Mouse (Mus musculus): ENCODE data around the gene Parp8.

Parp8 gene

DNA sequence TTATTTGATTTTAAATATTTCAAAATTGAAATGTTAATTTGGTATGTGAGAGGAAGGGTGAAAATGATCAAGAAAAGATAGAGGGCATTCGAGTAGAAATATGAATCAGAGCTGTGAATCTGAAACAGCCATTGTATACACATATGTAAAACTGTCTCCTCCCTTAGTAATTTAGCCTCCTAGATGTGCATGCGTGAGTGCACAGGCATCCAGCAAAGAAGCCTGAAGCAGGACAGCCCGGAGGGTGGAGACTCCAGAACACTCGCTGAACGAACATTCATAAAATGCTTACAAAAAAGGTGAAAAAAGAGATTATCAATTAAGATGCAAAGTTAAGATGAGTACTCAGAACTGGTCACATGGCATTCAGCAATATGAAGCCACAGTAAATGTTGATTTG is 121.9 kb downstream of the Parp8 start:
- no peak for DNase-seq (ENCODE audit: low read depth, low spot score)
- Histone ChIP-seq H3K27me3 (ENCODE audit: control insufficient read depth, insufficient read depth, low read length, poor library complexity, severe bottlenecking) (no peaks in the 10 kb centered on the region), H3K36me3 (ENCODE audit: control insufficient read depth, insufficient read depth, low read length, poor library complexity, severe bottlenecking) (no peaks in the 10 kb centered on the region)

DNA sequence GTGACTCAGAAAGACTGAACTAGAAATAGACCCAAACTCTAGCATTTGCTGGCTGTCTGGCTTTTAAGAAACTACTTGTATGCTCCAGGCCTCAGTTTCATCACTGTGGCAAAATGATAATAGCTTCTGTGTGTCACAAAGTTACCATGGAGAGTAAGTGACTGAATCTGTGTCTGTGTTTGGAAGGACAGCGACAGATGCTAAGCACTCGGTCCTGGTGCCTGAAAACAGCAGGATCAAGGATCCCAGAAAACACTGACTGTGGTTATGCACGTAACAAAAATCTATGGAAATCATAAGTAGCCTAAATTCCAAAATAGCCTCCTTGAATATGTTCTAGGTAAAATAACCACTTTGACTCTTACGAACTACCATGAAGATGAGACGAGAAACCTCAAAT is 126.9 kb downstream of the Parp8 start:
- 0 out of 2 replicates have a peak, but pooled peaks cover 2% of the 10 kb centered on the region for H3K36me3 ChIP-seq (ENCODE audit: control insufficient read depth, insufficient read depth, low read length, poor library complexity, severe bottlenecking)
- H3K27me3 ChIP-seq (ENCODE audit: control insufficient read depth, insufficient read depth, low read length, poor library complexity, severe bottlenecking): no peaks in the 10 kb centered on the region
- no peak for DNase-seq (ENCODE audit: low read depth, low spot score)

DNA sequence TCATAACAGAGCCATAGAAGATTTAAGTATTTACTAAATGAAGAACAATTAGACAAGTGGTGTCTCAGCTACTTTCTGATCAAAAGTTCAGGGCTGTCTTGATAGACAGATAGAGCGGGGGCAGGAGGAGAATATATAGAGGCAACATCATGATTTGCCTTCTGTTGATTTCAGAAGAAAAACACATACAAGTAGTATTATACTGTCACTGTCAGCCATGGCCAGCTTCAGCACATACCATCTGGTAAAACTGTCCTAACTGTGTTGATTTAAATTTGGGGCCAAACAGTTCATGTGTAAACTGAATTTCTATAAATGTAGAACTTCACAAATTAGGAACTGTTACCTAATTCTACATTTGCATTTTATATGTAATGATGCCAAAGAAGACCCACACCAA is 127.6 kb downstream of the Parp8 start:
- H3K36me3 ChIP-seq (ENCODE audit: control insufficient read depth, insufficient read depth, low read length, poor library complexity, severe bottlenecking): 0 out of 2 replicates have a peak, but pooled peaks cover 2% of the 10 kb centered on the region
- H3K27me3 ChIP-seq (ENCODE audit: control insufficient read depth, insufficient read depth, low read length, poor library complexity, severe bottlenecking): no peaks in the 10 kb centered on the region
- no peak for DNase-seq (ENCODE audit: low read depth, low spot score)

DNA sequence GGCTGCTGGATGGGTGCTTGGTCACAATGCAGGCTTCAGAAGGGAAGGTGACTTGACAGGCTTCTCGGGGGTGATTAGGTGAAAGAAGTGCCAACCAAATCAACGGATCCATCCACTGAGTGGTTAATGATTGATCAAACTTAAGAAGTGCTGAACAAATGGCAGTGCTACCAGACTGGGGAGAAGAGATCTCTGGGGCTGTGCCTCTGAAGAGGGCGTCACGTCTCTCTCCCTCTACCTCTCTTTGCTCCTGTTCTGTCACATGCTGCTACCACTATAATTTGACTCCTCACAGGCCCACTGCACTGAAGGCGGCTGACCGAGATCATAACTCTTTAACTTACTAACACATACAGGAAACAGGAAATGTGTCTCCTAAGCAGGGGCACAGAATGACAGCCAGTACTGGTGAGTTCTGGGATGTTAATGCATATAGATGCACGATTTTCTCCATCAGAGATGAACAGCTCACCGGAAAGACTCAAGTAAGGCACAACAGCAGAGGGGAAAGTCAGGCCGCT is 140.9 kb downstream of the Parp8 start:
- H3K36me3 ChIP-seq (ENCODE audit: control insufficient read depth, insufficient read depth, low read length, poor library complexity, severe bottlenecking): peaks cover 4% of the 10 kb centered on the region; the same call in 1 of the 2 replicates
- no peaks in the 10 kb centered on the region for H3K27me3 ChIP-seq (ENCODE audit: control insufficient read depth, insufficient read depth, low read length, poor library complexity, severe bottlenecking)
- no peak for DNase-seq (ENCODE audit: low read depth, low spot score)

DNA sequence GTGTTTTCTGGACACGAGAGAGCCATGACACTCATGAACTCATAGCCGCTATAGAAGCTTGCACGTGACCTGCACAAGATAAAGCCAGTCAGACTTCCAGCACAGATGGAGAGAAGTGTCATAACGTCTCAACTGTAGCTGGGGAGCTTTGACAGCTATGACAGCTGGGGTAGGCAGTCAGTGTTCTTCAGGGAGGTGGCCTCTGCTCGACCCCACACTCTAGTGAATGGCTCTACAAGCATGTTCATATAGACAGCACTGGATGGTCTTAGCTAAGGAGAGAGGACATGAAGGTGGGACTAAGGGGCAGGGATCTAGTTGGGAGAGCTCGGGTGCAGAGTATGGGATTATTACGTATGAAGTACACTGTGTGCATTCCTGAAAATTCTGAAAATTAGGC is 143.1 kb downstream of the Parp8 start:
- no peaks in the 10 kb centered on the region for H3K27me3 ChIP-seq (ENCODE audit: control insufficient read depth, insufficient read depth, low read length, poor library complexity, severe bottlenecking)
- H3K36me3 ChIP-seq (ENCODE audit: control insufficient read depth, insufficient read depth, low read length, poor library complexity, severe bottlenecking): peaks cover 4% of the 10 kb centered on the region; the same call in 1 of the 2 replicates
- no peak for DNase-seq (ENCODE audit: low read depth, low spot score)

DNA sequence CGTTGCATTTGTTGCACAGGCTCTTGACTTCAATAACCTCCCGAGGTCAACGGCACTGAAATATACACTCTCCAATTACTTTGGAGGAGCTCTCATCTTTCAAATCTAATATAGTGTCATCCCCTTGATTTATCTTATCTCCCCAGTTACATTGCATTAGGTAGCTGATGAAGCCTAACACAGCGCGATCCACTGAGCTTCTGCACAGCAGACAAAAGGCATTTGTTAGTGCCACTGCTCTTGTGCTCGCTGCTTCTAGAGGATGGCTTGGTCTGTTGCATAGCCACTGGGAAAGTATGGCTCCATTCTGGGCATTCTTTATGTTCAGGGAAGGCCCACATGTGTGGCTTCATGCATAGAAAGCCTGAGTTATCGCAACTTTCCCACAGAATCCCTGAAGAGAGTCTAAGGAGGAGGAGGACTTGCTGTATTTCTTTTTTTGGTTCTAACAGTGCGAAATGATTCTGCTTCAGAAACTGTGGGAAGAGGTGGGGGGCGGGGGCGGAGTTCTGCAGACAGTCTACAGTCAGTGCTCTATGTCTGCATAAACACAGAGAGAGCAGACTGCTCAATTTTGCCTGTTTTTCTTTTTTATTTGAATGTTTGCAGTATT is 145.7 kb downstream of the Parp8 start:
- H3K36me3 ChIP-seq (ENCODE audit: control insufficient read depth, insufficient read depth, low read length, poor library complexity, severe bottlenecking): peaks cover 4% of the 10 kb centered on the region; the same call in 1 of the 2 replicates
- no peak for DNase-seq (ENCODE audit: low read depth, low spot score)
- H3K27me3 ChIP-seq (ENCODE audit: control insufficient read depth, insufficient read depth, low read length, poor library complexity, severe bottlenecking): no peaks in the 10 kb centered on the region

DNA sequence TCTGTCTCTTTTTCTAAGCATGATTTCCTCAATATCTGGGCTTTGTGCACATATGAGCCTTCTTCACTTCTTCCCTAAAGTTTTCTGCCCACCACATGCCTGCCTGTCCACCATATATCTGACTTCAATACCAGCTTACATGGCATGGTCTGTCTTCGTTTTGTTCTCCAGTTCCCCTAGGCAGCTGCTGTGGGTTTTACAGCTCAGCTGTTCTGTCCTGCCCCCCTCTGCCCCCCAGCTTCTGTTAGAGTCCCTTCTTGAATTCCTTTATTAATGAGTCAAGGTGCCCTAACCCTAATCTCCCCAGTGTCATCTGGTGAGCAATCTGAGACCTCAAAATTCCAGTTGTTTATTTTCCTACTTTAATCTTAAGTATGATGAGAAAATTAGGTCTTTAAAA is 155.1 kb downstream of the Parp8 start:
- no peaks in the 10 kb centered on the region for H3K27me3 ChIP-seq (ENCODE audit: control insufficient read depth, insufficient read depth, low read length, poor library complexity, severe bottlenecking)
- no peak for DNase-seq (ENCODE audit: low read depth, low spot score)
- H3K36me3 ChIP-seq (ENCODE audit: control insufficient read depth, insufficient read depth, low read length, poor library complexity, severe bottlenecking): peaks cover 6% of the 10 kb centered on the region

DNA sequence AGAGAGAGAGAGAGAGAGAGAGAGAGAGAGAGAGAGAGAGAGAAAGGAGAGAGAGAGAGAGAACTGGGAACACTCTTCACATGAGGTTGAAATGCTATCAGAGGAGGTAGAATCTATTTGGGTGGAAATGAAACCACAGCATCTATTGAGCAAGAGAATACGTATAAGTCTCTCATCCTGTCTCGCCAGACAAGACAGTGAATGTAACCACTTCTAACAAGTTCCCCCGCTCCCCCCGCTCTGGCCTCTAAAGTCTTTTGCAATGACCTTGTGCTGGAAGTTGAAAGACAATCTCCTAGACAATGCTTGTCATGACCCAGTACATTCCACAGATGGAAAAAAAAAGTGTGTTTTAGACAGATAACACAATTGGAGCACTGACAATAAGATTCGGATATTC is 181.4 kb downstream of the Parp8 start:
- no peak for DNase-seq (ENCODE audit: low read depth, low spot score)
- H3K36me3 ChIP-seq (ENCODE audit: control insufficient read depth, insufficient read depth, low read length, poor library complexity, severe bottlenecking): no peaks in the 10 kb centered on the region

DNA sequence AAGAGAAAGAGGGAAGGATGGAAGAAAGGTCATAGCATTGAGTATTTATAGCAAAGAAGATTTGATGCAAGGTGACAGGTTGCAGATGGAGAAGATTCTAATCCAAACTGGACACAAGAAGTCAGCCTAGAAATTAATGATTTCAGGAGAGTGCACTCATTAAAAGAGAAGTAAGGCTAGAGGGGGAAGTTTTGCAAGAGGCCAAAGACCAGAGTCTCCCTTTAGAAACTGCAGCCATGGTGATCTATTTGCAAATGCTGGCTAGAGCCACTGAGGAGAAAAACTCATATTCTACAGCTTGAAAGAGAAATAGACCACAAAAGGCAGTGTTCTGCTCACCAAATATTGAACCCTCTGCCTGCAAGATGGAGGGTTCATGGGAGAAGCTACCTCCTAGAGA is 194.4 kb downstream of the Parp8 start:
- DNase-seq (ENCODE audit: low read depth, low spot score): no peak
- H3K27me3 ChIP-seq (ENCODE audit: control insufficient read depth, insufficient read depth, low read length, poor library complexity, severe bottlenecking): no peaks in the 10 kb centered on the region
- no peaks in the 10 kb centered on the region for H3K36me3 ChIP-seq (ENCODE audit: control insufficient read depth, insufficient read depth, low read length, poor library complexity, severe bottlenecking)

More for the DNA sequence above, 181.4 kb downstream of the Parp8 start:
- H3K27me3 ChIP-seq (ENCODE audit: control insufficient read depth, insufficient read depth, low read length, poor library complexity, severe bottlenecking): no peaks in the 10 kb centered on the region

DNA sequence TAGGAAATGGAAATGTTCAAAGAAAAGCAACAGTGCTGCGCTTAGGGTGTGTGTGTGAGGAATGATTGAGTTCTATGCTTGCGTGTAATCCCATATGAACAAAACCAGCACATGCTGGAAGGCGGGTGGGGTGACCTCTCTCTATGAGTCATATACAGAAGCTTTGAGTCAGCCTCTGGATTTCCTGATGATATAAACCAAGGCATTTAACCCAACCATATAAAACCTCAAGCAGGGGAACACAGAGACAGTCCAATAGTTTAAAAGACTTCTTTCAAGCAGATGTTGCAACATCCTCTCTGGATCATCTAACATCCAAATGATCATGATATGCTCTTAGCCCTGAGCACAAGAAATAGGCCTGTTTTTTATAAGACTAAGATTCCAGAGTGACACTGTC is 196.3 kb downstream of the Parp8 start:
- Histone ChIP-seq H3K27me3 (ENCODE audit: control insufficient read depth, insufficient read depth, low read length, poor library complexity, severe bottlenecking) (no peaks in the 10 kb centered on the region), H3K36me3 (ENCODE audit: control insufficient read depth, insufficient read depth, low read length, poor library complexity, severe bottlenecking) (no peaks in the 10 kb centered on the region)
- DNase-seq (ENCODE audit: low read depth, low spot score): no peak

DNA sequence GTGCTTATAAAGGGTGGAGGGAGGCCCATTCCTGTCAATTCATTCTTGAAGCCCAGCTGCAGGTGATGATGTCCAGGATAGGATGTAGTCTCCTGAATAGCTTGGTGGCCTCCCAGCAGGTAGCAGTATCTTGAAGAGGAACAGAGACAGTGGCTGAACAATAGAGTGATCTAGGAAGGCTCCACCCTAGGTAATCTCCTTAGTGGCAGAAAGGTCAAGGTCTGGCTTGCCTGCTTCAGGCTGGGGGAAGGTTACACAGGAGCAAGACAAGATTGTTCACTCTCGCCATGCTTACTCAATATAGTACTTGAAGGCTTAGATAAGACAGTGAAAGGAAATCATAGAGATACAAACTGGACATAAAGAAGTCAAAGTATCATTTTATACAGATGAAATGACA is 213.9 kb downstream of the Parp8 start:
- DNase-seq (ENCODE audit: low read depth, low spot score): no peak
- H3K36me3 ChIP-seq (ENCODE audit: control insufficient read depth, insufficient read depth, low read length, poor library complexity, severe bottlenecking): no peaks in the 10 kb centered on the region

More for the DNA sequence above, 213.9 kb downstream of the Parp8 start:
- H3K27me3 ChIP-seq (ENCODE audit: control insufficient read depth, insufficient read depth, low read length, poor library complexity, severe bottlenecking): no peaks in the 10 kb centered on the region

All from splenic B cell, adult 2 months (primary cell).